Comparison of ENCODE assay signal across 8 mouse cellular contexts in genomic region chr16:26967967-26968366, GRCm38 (mm10). TPM values are rescaled to one million over a fixed set of nuclear protein-coding genes. Genes with fewer than 3 reads are reported as not detected.
DNase-seq lines count a peak whose midpoint lies in the region; ATAC-seq lines count a peak whose summit lies in the region.

No protein-coding gene starts in this region.

- ATAC-seq in midbrain, embryonic 13.5 days, result peak; percentile 71

- peaks cover 5% of the 10 kb centered on the region; the same call in 1 of the 2 replicates for H3K4me1 ChIP-seq in midbrain, embryonic 13.5 days (replicated peaks)

- DNase-seq in layer of hippocampus, adult 9-11 months, result peak; percentile 8
- no peak for DNase-seq in layer of hippocampus, adult 9-10 months (ENCODE audit: low spot score)
- DNase-seq in embryo, embryonic 10 days (ENCODE audit: low spot score), result peak; percentile 24
- peak; percentile 24 for DNase-seq in heart, postnatal 4 days
- peak; percentile 12 to 13 for DNase-seq in left cerebral cortex, postnatal 14 days (ENCODE audit: low spot score in 2 of 2)
- no peak for DNase-seq in urinary bladder, postnatal 36 days (ENCODE audit: low spot score in 2 of 2)
- DNase-seq in gastrocnemius, postnatal 4 days (ENCODE audit: low spot score in 2 of 2), result no peak

- intact Hi-C loops in left cerebral cortex, postnatal 14 days (cut with DNase I), result no loop called here

- peak overlapping the region; percentile 36 for H3K4me3 ChIP-seq in midbrain, embryonic 13.5 days (replicated peaks)

- H3K27ac ChIP-seq in midbrain, embryonic 13.5 days, result no peak overlapping the region

- H3K4me2 ChIP-seq in midbrain, embryonic 13.5 days (replicated peaks), result peak overlapping the region; percentile 58

- WGBS in midbrain, embryonic 13.5 days, result 2% methylated on average over 28 of the region's 28 CpGs

- H3K9ac ChIP-seq in midbrain, embryonic 13.5 days (replicated peaks), result 0 out of 2 replicates have a peak overlapping the region, but pooled peaks have one; percentile 26

- no peaks in the 10 kb centered on the region for H3K9me3 ChIP-seq in midbrain, embryonic 13.5 days

- H3K27me3 ChIP-seq in midbrain, embryonic 13.5 days, result peaks cover 13% of the 10 kb centered on the region

- no peaks in the 10 kb centered on the region for H3K36me3 ChIP-seq in midbrain, embryonic 13.5 days

RNA-seq across cellular contexts. Expression of gene Gmnc, which starts 23.5 kb away (rescaled TPM):
- not detected for total RNA-seq in heart, postnatal 4 days (2021)
- total RNA-seq in left cerebral cortex, postnatal 14 days (2021), result 1 to 10 TPM in 1 of 2 experiments, under 1 TPM in 1; 0.78 to 1.0 TPM
- polyA plus RNA-seq in midbrain, embryonic 13.5 days (2015; fragmentation: Nextera tagmentation; extraction: Ambion mirVana), result 0.14 and 0.52 TPM in 2 replicates
- total RNA-seq in gastrocnemius, postnatal 4 days (2021), result not detected

Comparison
In these comparisons a context has a peak if more than half of its experiments do, and no peak if none do; other contexts are left out.
1. DNase-seq: peak in layer of hippocampus, adult 9-11 months (single experiment), embryo, embryonic 10 days (single experiment), heart, postnatal 4 days (single experiment) and left cerebral cortex, postnatal 14 days (2 of 2); none in layer of hippocampus, adult 9-10 months (single experiment), urinary bladder, postnatal 36 days (0 of 2) and gastrocnemius, postnatal 4 days (0 of 2).